Mouse (Mus musculus) hindbrain, embryonic 11.5 days (tissue): ENCODE results near the gene Cbarp. TPM values are rescaled to one million over a fixed set of nuclear protein-coding genes. Genes with fewer than 3 reads are reported as not detected.
A peak's percentile ranks its signal among the peaks of the same experiment; 100 is the strongest.

Source experiments
- ATAC-seq: fragments of 200-750 bp; cut with Nextera tagmentation; 2 replicates; pipeline ENCODE4 v1.8.0; 2017; ENCODE audit warnings: mild to moderate bottlenecking, moderate TSS enrichment, moderate library complexity; ENCODE audit not compliant: low FRiP score
- DNase-seq: peaks from one replicate; pipeline ENCODE4 v3.0.0-alpha.2; 2015; ENCODE audit warnings: low spot score
- H3K27ac ChIP-seq: fragments of 300-500 bp; sonication (generic); 2 replicates; pipeline ENCODE4 v1.5.1; 2014; ENCODE audit warnings: mild to moderate bottlenecking, low read depth, low read length
- H3K27me3 ChIP-seq: fragments of 300-500 bp; sonication (generic); 2 replicates; pipeline ENCODE4 v1.6.1; 2014; ENCODE audit warnings: mild to moderate bottlenecking, low read length, moderate library complexity, mixed read lengths; ENCODE audit not compliant: control insufficient read depth, insufficient read depth
- H3K36me3 ChIP-seq: fragments of 300-500 bp; sonication (generic); 2 replicates; pipeline ENCODE4 v1.6.1; 2014; ENCODE audit warnings: mild to moderate bottlenecking, low read length, moderate library complexity, mixed read lengths; ENCODE audit not compliant: control insufficient read depth, insufficient read depth
- H3K4me1 ChIP-seq: fragments of 300-500 bp; sonication (generic); replicated peaks from 2 replicates; pipeline ENCODE4 v1.6.1; 2014; ENCODE audit warnings: low read length, mixed read lengths; ENCODE audit not compliant: control insufficient read depth, insufficient read depth
- H3K4me2 ChIP-seq: fragments of 300-500 bp; sonication (generic); replicated peaks from 2 replicates; pipeline ENCODE4 v1.6.1; 2014; ENCODE audit warnings: mild to moderate bottlenecking, low read depth, low read length
- H3K4me3 ChIP-seq: fragments of 300-500 bp; sonication (generic); 2 replicates; pipeline ENCODE4 v1.5.1; 2014; ENCODE audit warnings: low read depth, low read length
- H3K9ac ChIP-seq: fragments of 300-500 bp; sonication (generic); 2 replicates; pipeline ENCODE4 v1.6.1; 2014; ENCODE audit warnings: low read depth, low read length
- H3K9me3 ChIP-seq: fragments of 300-500 bp; sonication (generic); 2 replicates; pipeline ENCODE4 v1.6.1; 2016; ENCODE audit warnings: low read length; ENCODE audit not compliant: control insufficient read depth
- WGBS: fragments of 180-500 bp; shearing (Covaris S2); extraction: QIAGEN DNeasy Blood & Tissue Kit; methylation state at CpG from one replicate; pipeline ENCODE4 v1.1.7; 2014; 5-methylcytosine and 5-hydroxymethylcytosine counted together
- polyA plus RNA-seq: library from polyadenylated mRNA; unstranded; fragments of >200 nt; fragmentation: Nextera tagmentation; extraction: Ambion mirVana; gene quantifications from 2 replicates; pipeline ENCODE4 v1.2.1, GENCODE M21; 2014

The Cbarp gene
- polyA plus RNA-seq, 1 experiment from 2014 or later: 16.7 TPM

- no peak overlapping the region for H3K4me2 ChIP-seq
- H3K9me3 ChIP-seq: no peaks in the 10 kb centered on the region
- no peak for DNase-seq
- H3K27ac ChIP-seq: peak overlapping the region; percentile 68; the same call in 1 of the 2 replicates
- H3K4me3 ChIP-seq: peak overlapping the region; percentile 2; the same call in 1 of the 2 replicates
- no peaks in the 10 kb centered on the region for H3K27me3 ChIP-seq
- 86% methylated on average over 29 of the region's 29 CpGs for WGBS
- 0 out of 2 replicates have a peak overlapping the region, but pooled peaks have one; percentile 19 for H3K9ac ChIP-seq
- H3K4me1 ChIP-seq: peaks cover 58% of the 10 kb centered on the region
- no peak for ATAC-seq
- peaks cover 48% of the 10 kb centered on the region for H3K36me3 ChIP-seq
These were observed 15.5 kb upstream of the Cbarp start for GRCm38 (mm10) chr10:80156002-80156751.

GRCm38 (mm10) chr10:80155277-80155676 lies 14.6 kb upstream of the Cbarp start:
- Histone ChIP-seq H3K36me3 (peaks cover 48% of the 10 kb centered on the region), H3K4me1 (peaks cover 52% of the 10 kb centered on the region), H3K4me3 (no peak overlapping the region), H3K9ac (no peak overlapping the region), H3K9me3 (no peaks in the 10 kb centered on the region), H3K27ac (peak overlapping the region; percentile 11; the same call in 1 of the 2 replicates), H3K4me2 (no peak overlapping the region), H3K27me3 (no peaks in the 10 kb centered on the region)
- 67% methylated on average over 1 of the region's 1 CpGs for WGBS
- no peak for ATAC-seq
- no peak for DNase-seq

GRCm38 (mm10) chr10:80154384-80154783 lies 13.7 kb upstream of the Cbarp start:
- no peak overlapping the region for H3K4me2 ChIP-seq
- no peak overlapping the region for H3K9ac ChIP-seq

GRCm38 (mm10) chr10:80153713-80154112 lies 13.1 kb upstream of the Cbarp start:
- WGBS: 82% methylated on average over 19 of the region's 19 CpGs
- H3K27ac ChIP-seq: peak overlapping the region; percentile 100; the same call in 1 of the 2 replicates

More at GRCm38 (mm10) chr10:80154384-80154783, 13.7 kb upstream of the Cbarp start:
- DNase-seq (no peak), ATAC-seq (no peak)
- Histone ChIP-seq H3K27ac (0 out of 2 replicates have a peak overlapping the region, but pooled peaks have one; percentile 24), H3K36me3 (peaks cover 48% of the 10 kb centered on the region), H3K4me3 (no peak overlapping the region; the same call in 1 of the 2 replicates), H3K27me3 (no peaks in the 10 kb centered on the region), H3K9me3 (no peaks in the 10 kb centered on the region), H3K4me1 (peaks cover 52% of the 10 kb centered on the region)
- WGBS: 85% methylated on average over 7 of the region's 7 CpGs

GRCm38 (mm10) chr10:80152873-80153260 lies 12.2 kb upstream of the Cbarp start:
- Histone ChIP-seq H3K9ac (peak overlapping the region; percentile 100), H3K9me3 (no peaks in the 10 kb centered on the region), H3K27ac (peak overlapping the region; percentile 100), H3K27me3 (no peaks in the 10 kb centered on the region), H3K4me1 (peaks cover 46% of the 10 kb centered on the region), H3K36me3 (peaks cover 48% of the 10 kb centered on the region), H3K4me2 (peak overlapping the region; percentile 93), H3K4me3 (peak overlapping the region; percentile 100)
- 46% methylated on average over 3 of the region's 3 CpGs for WGBS
- ATAC-seq: no peak
- no peak for DNase-seq

More at GRCm38 (mm10) chr10:80153713-80154112, 13.1 kb upstream of the Cbarp start:
- no peak for DNase-seq
- ATAC-seq: no peak
- no peaks in the 10 kb centered on the region for H3K27me3 ChIP-seq
- peaks cover 48% of the 10 kb centered on the region for H3K4me1 ChIP-seq
- peaks cover 48% of the 10 kb centered on the region for H3K36me3 ChIP-seq
- H3K9ac ChIP-seq: no peak overlapping the region; the same call in 1 of the 2 replicates
- peak overlapping the region; percentile 100 for H3K4me3 ChIP-seq
- no peak overlapping the region; the same call in 1 of the 2 replicates for H3K4me2 ChIP-seq
- no peaks in the 10 kb centered on the region for H3K9me3 ChIP-seq

- no peaks in the 10 kb centered on the region for H3K27me3 ChIP-seq
- WGBS: 7% methylated on average over 15 of the region's 15 CpGs
- peaks cover 45% of the 10 kb centered on the region for H3K36me3 ChIP-seq
- peak overlapping the region; percentile 100 for H3K27ac ChIP-seq
- H3K4me3 ChIP-seq: peak overlapping the region; percentile 100
- H3K9me3 ChIP-seq: no peaks in the 10 kb centered on the region
- DNase-seq (peak; percentile 54), ATAC-seq (no peak)
- peak overlapping the region; percentile 100 for H3K9ac ChIP-seq
- H3K4me1 ChIP-seq: peaks cover 44% of the 10 kb centered on the region
- peak overlapping the region; percentile 93 for H3K4me2 ChIP-seq
These were observed 11.6 kb upstream of the Cbarp start for GRCm38 (mm10) chr10:80152071-80152872.

GRCm38 (mm10) chr10:80151211-80152034 lies 10.8 kb upstream of the Cbarp start:
- peaks cover 37% of the 10 kb centered on the region for H3K4me1 ChIP-seq
- ATAC-seq: no peak
- H3K9ac ChIP-seq: peak overlapping the region; percentile 100
- peak overlapping the region; percentile 93 for H3K4me2 ChIP-seq
- peak overlapping the region; percentile 100 for H3K4me3 ChIP-seq
- H3K27ac ChIP-seq: peak overlapping the region; percentile 100
- under 1% methylated on average over 26 of the region's 26 CpGs for WGBS
- H3K36me3 ChIP-seq: peaks cover 41% of the 10 kb centered on the region
- H3K27me3 ChIP-seq: no peaks in the 10 kb centered on the region
- peak; percentile 70 for DNase-seq
- H3K9me3 ChIP-seq: no peaks in the 10 kb centered on the region
